32 mouse cellular contexts compared by ENCODE assay signal in genomic region chr17:46895426-46895825, GRCm38 (mm10). TPM values are rescaled to one million over a fixed set of nuclear protein-coding genes. Genes with fewer than 3 reads are reported as not detected.
DNase-seq lines count a peak whose midpoint lies in the region; ATAC-seq and TF ChIP-seq lines count a peak whose summit lies in the region.
"Had no signal": no experiment of that assay in that cellular context is flagged by ENCODE, and none has a peak within 500 bp of the region (broad histone marks: within the 10 kb centered on the region; RNA-seq: fewer than 3 reads in every experiment).

No protein-coding gene starts in this region.

- H3K4me3 ChIP-seq in gastrocnemius, adult 2 months: no peak overlapping the region
- no peak overlapping the region for H3K4me3 ChIP-seq in kidney, embryonic 16.5 days (ENCODE audit: low read length)
- H3K4me3 ChIP-seq in lung, adult 2 months (replicated peaks; ENCODE audit: extremely low read depth, low read depth, low read length): no peak overlapping the region
- no peak overlapping the region for H3K4me3 ChIP-seq in intestine, embryonic 15.5 days (replicated peaks)
- H3K4me3 ChIP-seq: embryonic facial prominence, embryonic 13.5 days; erythroblast, embryonic 14.5 days; forebrain, embryonic 13.5 days; heart, embryonic 15.5 days; limb, embryonic 15.5 days; lung, embryonic 15.5 days; midbrain, embryonic 13.5 days had no signal

- H3K9ac ChIP-seq in kidney, embryonic 16.5 days (replicated peaks; ENCODE audit: low read length): no peak overlapping the region
- no peak overlapping the region for H3K9ac ChIP-seq in intestine, embryonic 15.5 days
- H3K9ac ChIP-seq: embryonic facial prominence, embryonic 13.5 days; forebrain, embryonic 13.5 days; heart, embryonic 15.5 days; limb, embryonic 15.5 days; liver, embryonic 14.5 days; lung, embryonic 15.5 days; midbrain, embryonic 13.5 days had no signal

- TF ChIP-seq POLR2A in lung, adult 2 months (IDR thresholded peaks at IDR 0.05; ENCODE audit: borderline replicate concordance, extremely low read depth, low read depth, low read length): no peak

- peak; percentile 37 for DNase-seq in gastrocnemius, adult 2 months
- DNase-seq in gastrocnemius, postnatal 36 days: no peak
- peak; percentile 23 for DNase-seq in kidney, adult 11 months
- peak; percentile 27 for DNase-seq in lung, postnatal 10 days
- no peak for DNase-seq in lung, adult 2 months
- DNase-seq in cerebellum, adult 11 months: no peak
- DNase-seq: adrenal gland, postnatal 14 days; cerebellum, adult 8-10 months; cerebellum, postnatal 36 days; embryo, embryonic 11 days; left cerebral cortex, postnatal 4 days had no signal

- H3K27ac ChIP-seq in gastrocnemius, adult 2 months: peak overlapping the region; percentile 24
- H3K27ac ChIP-seq in kidney, embryonic 16.5 days (ENCODE audit: low read length): no peak overlapping the region
- H3K27ac ChIP-seq in intestine, embryonic 15.5 days: no peak overlapping the region
- H3K27ac ChIP-seq: embryonic facial prominence, embryonic 13.5 days; forebrain, embryonic 13.5 days; heart, embryonic 15.5 days; hindbrain, postnatal 0 days; limb, embryonic 15.5 days; liver, embryonic 14.5 days; lung, embryonic 15.5 days; midbrain, embryonic 13.5 days; stomach, postnatal 0 days had no signal

- intact Hi-C loops in gastrocnemius, adult 2 months (cut with DNase I): no loop called here
- intact Hi-C loops in gastrocnemius, postnatal 36 days (cut with DNase I): no loop called here

- no peak overlapping the region for H3K4me2 ChIP-seq in kidney, embryonic 16.5 days (replicated peaks; ENCODE audit: low read depth, low read length)
- no peak overlapping the region for H3K4me2 ChIP-seq in intestine, embryonic 15.5 days (replicated peaks)
- H3K4me2 ChIP-seq: embryonic facial prominence, embryonic 13.5 days; forebrain, embryonic 13.5 days; heart, embryonic 15.5 days; limb, embryonic 15.5 days; lung, embryonic 15.5 days; midbrain, embryonic 13.5 days had no signal

- peaks cover 33% of the 10 kb centered on the region for H3K4me1 ChIP-seq in kidney, embryonic 16.5 days (ENCODE audit: insufficient read depth, low read length)
- peaks cover 21% of the 10 kb centered on the region for H3K4me1 ChIP-seq in lung, adult 2 months (ENCODE audit: control insufficient read depth, insufficient read depth, low read length)
- H3K4me1 ChIP-seq in intestine, embryonic 15.5 days (replicated peaks): peaks cover 16% of the 10 kb centered on the region; the same call in 1 of the 2 replicates

- no peak for ATAC-seq in kidney, embryonic 16.5 days (ENCODE audit: low FRiP score, low TSS enrichment)
- ATAC-seq in intestine, embryonic 15.5 days: no peak
- ATAC-seq: forebrain, embryonic 13.5 days; hindbrain, postnatal 0 days; intestine, postnatal 0 days; midbrain, embryonic 13.5 days had no signal

- WGBS in kidney, embryonic 16.5 days: 90% methylated on average over 9 of the region's 9 CpGs
- WGBS in lung, adult 2 months: 59% methylated on average over 9 of the region's 9 CpGs
- 88% methylated on average over 9 of the region's 9 CpGs for WGBS in intestine, embryonic 15.5 days

- H3K9me3 ChIP-seq in kidney, embryonic 16.5 days (ENCODE audit: low read length): no peaks in the 10 kb centered on the region
- H3K9me3 ChIP-seq in intestine, embryonic 15.5 days: no peaks in the 10 kb centered on the region
- H3K9me3 ChIP-seq: forebrain, embryonic 13.5 days; heart, embryonic 15.5 days; limb, embryonic 15.5 days; lung, embryonic 15.5 days; midbrain, embryonic 13.5 days had no signal

- no peak for TF ChIP-seq CTCF in gastrocnemius, adult 2 months (IDR thresholded peaks at IDR 0.05)
- TF ChIP-seq CTCF in lung, adult 2 months (IDR thresholded peaks at IDR 0.05; ENCODE audit: insufficient read depth, low read length): no peak

- no peaks in the 10 kb centered on the region for H3K27me3 ChIP-seq in kidney, embryonic 16.5 days (ENCODE audit: insufficient read depth, low read length)
- no peaks in the 10 kb centered on the region for H3K27me3 ChIP-seq in intestine, embryonic 15.5 days (replicated peaks)
- H3K27me3 ChIP-seq: embryonic facial prominence, embryonic 13.5 days; forebrain, embryonic 13.5 days; heart, embryonic 15.5 days; limb, embryonic 15.5 days; lung, embryonic 15.5 days; megakaryocyte, embryonic 14.5 days; midbrain, embryonic 13.5 days had no signal

- H3K36me3 ChIP-seq in kidney, embryonic 16.5 days (ENCODE audit: insufficient read depth, low read length): peaks cover 10% of the 10 kb centered on the region
- H3K36me3 ChIP-seq in intestine, embryonic 15.5 days: no peaks in the 10 kb centered on the region
- H3K36me3 ChIP-seq: limb, embryonic 15.5 days had no signal

RNA-seq across cellular contexts. Expression of gene Tbcc, which starts 4.9 kb away (rescaled TPM):
- 1 to 10 TPM; 6.0 to 8.2 TPM for total RNA-seq in gastrocnemius, adult 2 months (2021)
- total RNA-seq in gastrocnemius, postnatal 36 days (2021): 1 to 10 TPM; 7.4 to 8.5 TPM
- polyA plus RNA-seq in kidney, embryonic 16.5 days (2015; fragmentation: Nextera tagmentation; extraction: Ambion mirVana): 49.8 and 54.7 TPM in 2 replicates
- 17.9 and 20.8 TPM in 2 replicates for polyA plus RNA-seq in lung, adult 2 months (2012; rRNA removed)
- 48.2 and 48.6 TPM in 2 replicates for polyA plus RNA-seq in intestine, embryonic 15.5 days (2015; fragmentation: Nextera tagmentation; extraction: Ambion mirVana)

RNA-seq across cellular contexts. Expression of gene Prph2, which starts 14.8 kb away (rescaled TPM):
- total RNA-seq in gastrocnemius, adult 2 months (2021): not detected
- total RNA-seq in gastrocnemius, postnatal 36 days (2021): not detected
- 0.09 and 0.14 TPM in 2 replicates for polyA plus RNA-seq in kidney, embryonic 16.5 days (2015; fragmentation: Nextera tagmentation; extraction: Ambion mirVana)
- polyA plus RNA-seq in lung, adult 2 months (2012; rRNA removed): not detected in 2 replicates
- polyA plus RNA-seq in intestine, embryonic 15.5 days (2015; fragmentation: Nextera tagmentation; extraction: Ambion mirVana): not detected in 2 replicates
- total RNA-seq: adrenal gland, postnatal 14 days; gastrocnemius, adult 8-10 months; hindbrain, postnatal 0 days; layer of hippocampus, adult 18-20 months; layer of hippocampus, postnatal 14 days; left cerebral cortex, postnatal 4 days; monocyte, adult 5-6 weeks; neutrophil, adult 5-6 weeks had no signal
- polyA plus RNA-seq: embryonic facial prominence, embryonic 13.5 days; erythroblast, embryonic 14.5 days; forebrain, embryonic 13.5 days; heart, embryonic 15.5 days; hindbrain, embryonic 11.5 days; intestine, postnatal 0 days; limb, embryonic 15.5 days; liver, embryonic 14.5 days; lung, embryonic 15.5 days; midbrain, embryonic 13.5 days; stomach, postnatal 0 days; urinary bladder, adult 2 months had no signal

RNA-seq across cellular contexts. Expression of gene Bicral, which starts 37.1 kb away (rescaled TPM):
- total RNA-seq in gastrocnemius, adult 2 months (2021): 10 to 100 TPM; 11.9 to 13.4 TPM
- total RNA-seq in gastrocnemius, postnatal 36 days (2021): 10 to 100 TPM in 1 of 2 experiments, 1 to 10 TPM in 1; 8.2 to 12.1 TPM
- 3.2 and 3.6 TPM in 2 replicates for polyA plus RNA-seq in kidney, embryonic 16.5 days (2015; fragmentation: Nextera tagmentation; extraction: Ambion mirVana)
- polyA plus RNA-seq in lung, adult 2 months (2012; rRNA removed): 11.8 and 16.3 TPM in 2 replicates
- 3.5 and 4.6 TPM in 2 replicates for polyA plus RNA-seq in intestine, embryonic 15.5 days (2015; fragmentation: Nextera tagmentation; extraction: Ambion mirVana)

Comparison
In these comparisons a context has a peak if more than half of its experiments do, and no peak if none do; other contexts are left out.
1. DNase-seq: peak in gastrocnemius, adult 2 months (single experiment), kidney, adult 11 months (single experiment) and lung, postnatal 10 days (single experiment); none in gastrocnemius, postnatal 36 days (0 of 2), lung, adult 2 months (single experiment) and cerebellum, adult 11 months (single experiment).